Mouse (Mus musculus) hindbrain, embryonic 12.5 days (tissue): ENCODE measurements around the gene Ero1lb. TPM values are rescaled to one million over a fixed set of nuclear protein-coding genes. Genes with fewer than 3 reads are reported as not detected.
"Not testable (repeated sequence)": the region's sequence is repeated elsewhere in the genome, so short reads cannot be mapped to it uniquely, and the experiment has no call there.

Experiments
- ATAC-seq: fragments of 200-750 bp; cut with Nextera tagmentation; 2 replicates; pipeline ENCODE4 v1.8.0; 2017; ENCODE audit warnings: moderate TSS enrichment; ENCODE audit not compliant: low FRiP score
- H3K27ac ChIP-seq: fragments of 300-500 bp; sonication (generic); 2 replicates; pipeline ENCODE4 v1.5.1; 2016; ENCODE audit warnings: mild to moderate bottlenecking
- H3K27me3 ChIP-seq: fragments of 300-500 bp; sonication (generic); 2 replicates; pipeline ENCODE4 v1.6.1; 2016; ENCODE audit warnings: mild to moderate bottlenecking
- H3K36me3 ChIP-seq: fragments of 300-500 bp; sonication (generic); 2 replicates; pipeline ENCODE4 v1.6.1; 2016; ENCODE audit warnings: mild to moderate bottlenecking
- H3K4me1 ChIP-seq: fragments of 300-500 bp; sonication (generic); 2 replicates; pipeline ENCODE4 v1.6.1; 2016
- H3K4me2 ChIP-seq: fragments of 300-500 bp; sonication (generic); replicated peaks from 2 replicates; pipeline ENCODE4 v1.6.1; 2016; ENCODE audit warnings: mild to moderate bottlenecking
- H3K4me3 ChIP-seq: fragments of 300-500 bp; sonication (generic); 2 replicates; pipeline ENCODE4 v1.5.1; 2016; ENCODE audit warnings: mild to moderate bottlenecking
- H3K9ac ChIP-seq: fragments of 300-500 bp; sonication (generic); 2 replicates; pipeline ENCODE4 v1.6.1; 2016; ENCODE audit warnings: mild to moderate bottlenecking, moderate library complexity
- H3K9me3 ChIP-seq: fragments of 300-500 bp; sonication (generic); replicated peaks from 2 replicates; pipeline ENCODE4 v1.6.1; 2016; ENCODE audit warnings: mild to moderate bottlenecking
- WGBS: fragments of 180-500 bp; shearing (Covaris S2); methylation state at CpG from one replicate; pipeline ENCODE4 v1.1.7; 2016; 5-methylcytosine and 5-hydroxymethylcytosine counted together
- polyA plus RNA-seq: library from polyadenylated mRNA; unstranded; fragments of >200 nt; fragmentation: Nextera tagmentation; extraction: Ambion mirVana; gene quantifications from 2 replicates; pipeline ENCODE4 v1.2.1, GENCODE M21; 2016

The Ero1lb gene
- polyA plus RNA-seq, 1 experiment from 2014 or later: 13.1 TPM

DNA sequence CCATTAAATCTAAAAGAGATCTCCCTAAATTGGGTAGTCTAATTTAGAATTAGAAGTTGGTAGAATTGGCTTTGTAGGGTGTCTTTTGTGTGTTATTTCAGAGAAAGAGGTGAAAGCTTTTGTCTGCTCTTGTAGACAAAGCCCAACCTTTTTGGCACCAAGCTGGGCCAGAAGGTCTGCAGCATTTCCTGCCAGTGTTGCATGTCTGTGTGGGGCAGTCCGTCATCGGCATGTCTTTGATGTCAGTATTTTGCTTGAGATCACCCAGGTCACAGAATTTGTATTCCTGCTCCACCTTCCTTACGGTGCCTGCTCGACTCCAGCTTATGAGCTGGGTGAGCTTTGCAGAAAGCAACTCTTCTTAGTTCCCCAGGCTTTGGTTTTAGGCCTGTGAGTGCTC lies 31.4 kb downstream of the Ero1lb start:
- H3K4me2 ChIP-seq, H3K9me3 ChIP-seq, ATAC-seq, H3K4me1 ChIP-seq, H3K36me3 ChIP-seq, H3K9ac ChIP-seq, H3K27ac ChIP-seq, H3K4me3 ChIP-seq, H3K27me3 ChIP-seq: not testable (repeated sequence)
- 59% methylated on average over 4 of the region's 4 CpGs for WGBS

DNA sequence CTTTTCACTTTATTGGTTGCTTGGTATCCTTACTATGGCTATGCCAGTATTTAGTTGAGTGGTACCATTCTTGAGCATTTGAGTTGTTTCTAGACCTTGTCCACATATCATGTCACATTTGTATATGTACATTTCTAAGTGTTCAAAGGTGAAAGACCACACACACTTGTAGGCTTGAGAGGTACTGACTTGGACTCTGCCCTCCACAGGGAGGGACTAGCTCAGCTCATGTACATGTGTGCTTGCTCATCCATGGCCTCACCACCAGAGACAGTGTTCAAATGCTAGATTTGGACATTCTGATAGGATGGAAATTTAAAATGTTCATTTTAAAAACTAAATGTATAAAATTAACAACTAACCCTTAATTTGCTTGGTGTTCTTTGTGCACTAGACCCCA lies 44.5 kb downstream of the Ero1lb start:
- H3K27ac ChIP-seq, H3K4me1 ChIP-seq, H3K9ac ChIP-seq, H3K27me3 ChIP-seq, H3K4me3 ChIP-seq, H3K4me2 ChIP-seq, ATAC-seq, H3K9me3 ChIP-seq, H3K36me3 ChIP-seq: not testable (repeated sequence)

DNA sequence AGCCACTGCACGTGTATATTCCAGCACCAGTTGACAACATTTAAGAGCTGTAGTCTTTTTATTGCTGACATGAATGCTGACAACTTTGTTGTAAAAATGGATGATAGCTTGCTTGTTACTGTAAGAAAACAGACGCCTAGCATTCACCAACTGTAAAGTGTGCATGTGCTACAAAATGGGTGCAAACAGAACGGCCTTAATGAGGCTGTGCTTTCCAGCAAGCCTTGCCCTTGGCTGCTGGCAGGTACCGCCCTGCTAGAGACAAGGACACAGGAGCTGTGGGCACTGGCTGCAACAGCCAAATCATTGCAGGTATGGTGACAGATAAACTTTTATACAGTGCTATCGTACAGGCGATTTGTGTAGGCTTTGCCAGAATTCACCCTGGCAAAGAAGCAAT lies 48.4 kb downstream of the Ero1lb start:
- H3K36me3 ChIP-seq: not testable (repeated sequence)

DNA sequence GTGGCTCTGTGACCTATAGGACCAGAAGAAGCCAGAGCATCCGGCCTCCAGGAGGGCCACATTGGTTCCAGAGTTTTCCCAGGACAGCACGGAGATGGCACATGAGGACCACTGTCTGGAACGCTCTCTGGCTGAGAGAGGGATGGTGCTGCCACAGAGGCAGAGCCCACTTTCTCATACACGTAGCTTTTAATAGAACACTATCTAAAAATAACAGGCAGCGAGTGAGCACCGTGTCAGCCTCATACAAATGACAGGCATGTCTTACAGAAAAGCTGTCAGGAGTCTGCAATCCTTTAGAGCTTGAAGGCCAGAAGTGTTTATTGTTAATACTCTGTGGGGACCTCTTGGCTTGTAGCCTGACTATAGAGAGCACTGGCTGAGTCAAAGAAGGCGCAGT lies 48.9 kb downstream of the Ero1lb start:
- H3K4me2 ChIP-seq, H3K9me3 ChIP-seq, H3K4me1 ChIP-seq, H3K9ac ChIP-seq, H3K27me3 ChIP-seq, H3K4me3 ChIP-seq, ATAC-seq, H3K27ac ChIP-seq: not testable (repeated sequence)
- peaks cover 12% of the 10 kb centered on the region for H3K36me3 ChIP-seq
- 92% methylated on average over 7 of the region's 7 CpGs for WGBS

More for the DNA sequence above, 48.4 kb downstream of the Ero1lb start:
- not testable (repeated sequence) for ATAC-seq, H3K27ac ChIP-seq, H3K9me3 ChIP-seq, H3K9ac ChIP-seq, H3K4me2 ChIP-seq, H3K4me1 ChIP-seq, H3K27me3 ChIP-seq, H3K4me3 ChIP-seq
- 91% methylated on average over 6 of the region's 6 CpGs for WGBS

DNA sequence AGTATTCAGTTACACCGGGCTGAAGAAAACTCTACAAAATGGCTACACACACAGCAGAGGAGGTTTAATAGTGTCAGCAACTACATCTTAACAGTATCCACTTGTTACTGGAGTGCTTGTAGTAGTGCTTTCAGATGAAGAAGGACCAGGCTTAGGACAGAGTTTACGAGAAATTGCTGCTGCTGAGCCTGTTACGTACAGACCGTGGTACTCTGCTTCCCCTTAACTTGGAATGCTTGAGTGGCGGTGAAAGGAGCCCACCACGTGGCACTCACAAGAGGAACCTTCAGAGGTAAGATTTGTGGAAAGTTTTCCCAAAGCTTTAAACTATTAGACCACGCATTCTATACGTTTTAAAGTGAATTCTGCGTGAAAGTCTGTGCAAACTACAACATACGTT lies 49.3 kb downstream of the Ero1lb start:
- not testable (repeated sequence) for ATAC-seq, H3K4me1 ChIP-seq, H3K27me3 ChIP-seq, H3K9ac ChIP-seq, H3K9me3 ChIP-seq, H3K27ac ChIP-seq, H3K4me3 ChIP-seq, H3K4me2 ChIP-seq
- peaks cover 16% of the 10 kb centered on the region for H3K36me3 ChIP-seq
- WGBS: 91% methylated on average over 10 of the region's 10 CpGs

DNA sequence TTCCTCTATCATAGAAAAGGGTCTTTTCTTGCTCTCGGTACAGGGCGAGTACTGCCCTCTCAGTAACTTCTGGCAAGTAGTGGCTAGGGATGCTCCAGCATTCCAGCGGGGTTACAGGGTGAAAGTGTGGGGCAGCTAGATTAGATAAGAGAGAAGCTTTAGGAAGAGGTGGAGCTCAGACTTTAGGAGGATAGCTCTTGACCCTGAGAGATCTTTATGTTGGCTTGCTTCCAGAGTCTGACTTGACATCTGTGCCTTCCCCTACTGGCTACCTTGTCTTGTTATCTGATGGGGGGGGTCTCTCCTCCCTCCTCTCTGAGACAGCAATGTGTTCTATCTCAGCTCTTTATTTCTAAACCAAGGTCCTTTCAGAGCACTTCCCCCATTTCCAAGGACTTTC lies 50.8 kb downstream of the Ero1lb start:
- not testable (repeated sequence) for H3K9ac ChIP-seq, H3K4me2 ChIP-seq, H3K27me3 ChIP-seq, ATAC-seq, H3K27ac ChIP-seq, H3K9me3 ChIP-seq, H3K4me3 ChIP-seq, H3K4me1 ChIP-seq
- H3K36me3 ChIP-seq: peaks cover 30% of the 10 kb centered on the region
- WGBS: 92% methylated on average over 3 of the region's 3 CpGs

DNA sequence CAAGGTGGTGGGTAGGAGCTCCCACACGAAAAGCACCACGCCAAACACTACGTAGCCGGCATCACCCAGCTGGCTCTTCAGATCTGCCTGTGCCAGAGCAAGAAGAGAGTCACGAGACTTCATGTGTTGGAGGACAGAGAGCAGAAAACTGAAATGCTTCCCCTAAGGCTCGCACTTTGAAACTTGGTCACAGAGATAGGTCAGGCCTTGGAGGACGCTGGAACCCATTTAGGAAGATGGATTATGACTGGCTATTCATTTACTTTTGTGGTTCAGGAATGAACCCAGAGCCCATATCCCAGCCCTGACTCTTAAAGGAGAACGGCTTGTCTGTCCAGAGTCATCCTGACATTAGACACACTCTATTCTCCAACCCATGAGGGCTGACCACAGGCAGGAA lies 54.1 kb downstream of the Ero1lb start:
- H3K9me3 ChIP-seq, H3K4me1 ChIP-seq, H3K4me2 ChIP-seq, H3K4me3 ChIP-seq, H3K9ac ChIP-seq, ATAC-seq, H3K27ac ChIP-seq, H3K27me3 ChIP-seq: not testable (repeated sequence)
- peaks cover 39% of the 10 kb centered on the region for H3K36me3 ChIP-seq
- WGBS: 95% methylated on average over 8 of the region's 8 CpGs

DNA sequence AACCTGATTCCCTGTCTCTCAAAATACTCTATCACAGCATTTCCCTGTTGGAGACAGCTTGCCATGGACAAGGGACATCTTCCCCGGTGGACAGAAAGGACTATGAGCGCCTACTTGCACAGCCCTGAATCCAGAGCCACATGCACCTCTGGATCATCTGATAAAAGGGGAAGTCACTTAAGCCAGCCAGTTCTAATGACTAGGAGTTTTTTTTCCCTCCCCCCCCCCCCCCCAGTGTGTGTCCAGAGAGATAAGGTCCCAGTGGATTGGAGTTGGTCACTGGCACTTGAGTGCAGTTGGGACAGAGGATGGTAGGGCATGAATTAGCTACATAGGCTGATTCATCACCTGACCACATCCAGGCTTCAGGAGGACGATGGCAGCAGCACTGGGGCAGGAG lies 60.4 kb downstream of the Ero1lb start:
- H3K27ac ChIP-seq, H3K27me3 ChIP-seq, H3K9ac ChIP-seq, ATAC-seq, H3K9me3 ChIP-seq, H3K4me3 ChIP-seq, H3K4me1 ChIP-seq, H3K4me2 ChIP-seq: not testable (repeated sequence)
- WGBS: 96% methylated on average over 3 of the region's 3 CpGs
- peaks cover 24% of the 10 kb centered on the region for H3K36me3 ChIP-seq

DNA sequence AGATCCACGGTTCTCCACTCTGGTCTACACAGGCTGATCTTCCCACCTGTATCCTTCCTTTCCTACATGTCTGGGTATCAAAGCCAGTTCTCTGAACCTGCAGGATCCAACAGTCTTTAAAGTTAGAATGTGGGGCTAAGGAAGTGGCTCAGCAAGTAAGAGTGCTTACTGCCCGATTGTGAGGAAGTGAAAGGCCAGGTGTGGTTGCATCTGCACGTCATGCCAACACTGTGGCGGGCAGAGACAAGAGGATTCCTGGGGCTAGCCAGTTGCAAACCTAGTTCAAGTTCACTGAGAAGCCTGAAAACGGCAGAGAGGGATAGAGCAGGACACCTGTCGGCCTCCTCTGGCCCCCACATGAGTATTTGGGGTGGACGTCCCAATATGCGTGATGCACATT lies 62.1 kb downstream of the Ero1lb start:
- not testable (repeated sequence) for H3K9me3 ChIP-seq, H3K4me2 ChIP-seq, H3K4me1 ChIP-seq, H3K27ac ChIP-seq, ATAC-seq, H3K4me3 ChIP-seq, H3K27me3 ChIP-seq, H3K9ac ChIP-seq
- 92% methylated on average over 8 of the region's 8 CpGs for WGBS
- H3K36me3 ChIP-seq: peaks cover 11% of the 10 kb centered on the region; the same call in 1 of the 2 replicates

DNA sequence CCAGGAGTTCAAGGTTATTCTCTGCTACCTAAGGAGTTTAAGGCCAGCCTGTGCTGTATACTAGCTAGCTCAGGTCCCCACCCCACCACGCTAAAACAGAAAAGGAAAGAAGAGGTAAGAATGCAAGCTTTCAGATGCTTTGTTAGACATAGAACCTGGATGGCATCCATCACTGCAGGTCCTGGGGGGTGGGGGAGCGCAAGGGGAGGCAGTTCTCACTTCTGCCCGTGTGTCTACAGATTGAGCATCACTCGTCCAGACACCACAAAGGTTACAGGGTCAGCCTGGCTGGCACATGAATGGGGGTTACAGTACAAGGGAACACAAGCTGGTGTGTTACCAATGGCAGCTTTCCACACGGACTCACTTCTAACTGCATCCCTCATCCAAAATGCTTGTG lies 62.5 kb downstream of the Ero1lb start:
- 86% methylated on average over 5 of the region's 5 CpGs for WGBS
- H3K27me3 ChIP-seq, H3K4me3 ChIP-seq, H3K9me3 ChIP-seq, H3K4me1 ChIP-seq, H3K36me3 ChIP-seq, H3K4me2 ChIP-seq, ATAC-seq, H3K9ac ChIP-seq, H3K27ac ChIP-seq: not testable (repeated sequence)

DNA sequence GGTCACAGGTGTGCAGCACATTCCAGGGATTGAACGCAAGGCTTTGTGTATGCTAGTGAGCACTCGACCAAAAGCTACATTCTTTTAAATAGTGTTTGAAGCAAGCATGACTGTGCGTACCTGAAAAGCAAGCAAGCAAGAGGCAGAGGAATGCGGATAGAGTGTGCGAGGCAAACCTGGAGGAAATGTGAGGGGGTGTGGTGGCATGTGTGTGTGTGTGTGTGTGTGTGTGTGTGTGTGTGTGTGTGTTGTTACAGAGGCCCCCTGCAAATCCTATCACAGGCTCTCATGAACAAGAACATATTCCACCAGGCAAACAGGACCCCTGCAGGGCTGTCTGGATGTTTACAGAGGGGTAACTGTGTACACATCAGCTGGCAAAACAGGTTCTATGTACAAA lies 64.6 kb downstream of the Ero1lb start:
- H3K4me1 ChIP-seq, ATAC-seq, H3K9me3 ChIP-seq, H3K27me3 ChIP-seq, H3K36me3 ChIP-seq, H3K9ac ChIP-seq, H3K27ac ChIP-seq, H3K4me3 ChIP-seq, H3K4me2 ChIP-seq: not testable (repeated sequence)
- 95% methylated on average over 5 of the region's 5 CpGs for WGBS

DNA sequence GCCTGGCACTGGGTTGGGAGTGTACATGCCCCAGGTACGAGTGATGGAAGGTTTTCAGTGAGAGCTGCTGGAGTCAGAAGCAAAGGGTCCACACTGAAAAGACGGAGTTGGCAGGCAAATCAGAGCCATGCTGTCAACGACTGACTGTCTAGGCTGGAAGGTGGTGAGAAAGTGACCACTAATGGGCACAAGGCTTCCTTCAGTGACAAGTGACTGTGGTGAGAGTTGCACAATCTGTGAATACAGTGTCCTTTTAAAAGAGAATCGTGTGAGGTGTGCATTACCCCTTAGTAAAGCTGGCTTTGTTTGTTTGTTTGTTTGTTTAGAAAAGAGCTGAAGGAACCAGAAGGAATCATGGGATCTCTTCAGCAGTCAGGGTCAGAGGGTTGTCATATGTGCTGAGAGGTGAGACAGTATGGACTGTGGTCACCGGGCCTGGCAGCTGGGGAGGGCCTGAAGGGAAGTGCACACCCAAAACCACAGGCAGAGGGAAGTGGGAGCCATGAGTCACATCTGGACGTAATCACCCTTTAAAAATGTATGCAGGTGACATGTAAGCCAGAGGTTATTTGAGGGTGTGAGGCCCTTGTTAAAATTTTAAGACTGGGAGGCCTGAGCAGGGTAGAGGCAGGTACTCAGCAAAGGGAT lies 69.4 kb downstream of the Ero1lb start:
- not testable (repeated sequence) for H3K9me3 ChIP-seq, H3K27me3 ChIP-seq, H3K9ac ChIP-seq, ATAC-seq, H3K4me3 ChIP-seq, H3K27ac ChIP-seq, H3K4me2 ChIP-seq, H3K36me3 ChIP-seq, H3K4me1 ChIP-seq
- WGBS: 79% methylated on average over 1 of the region's 6 CpGs

DNA sequence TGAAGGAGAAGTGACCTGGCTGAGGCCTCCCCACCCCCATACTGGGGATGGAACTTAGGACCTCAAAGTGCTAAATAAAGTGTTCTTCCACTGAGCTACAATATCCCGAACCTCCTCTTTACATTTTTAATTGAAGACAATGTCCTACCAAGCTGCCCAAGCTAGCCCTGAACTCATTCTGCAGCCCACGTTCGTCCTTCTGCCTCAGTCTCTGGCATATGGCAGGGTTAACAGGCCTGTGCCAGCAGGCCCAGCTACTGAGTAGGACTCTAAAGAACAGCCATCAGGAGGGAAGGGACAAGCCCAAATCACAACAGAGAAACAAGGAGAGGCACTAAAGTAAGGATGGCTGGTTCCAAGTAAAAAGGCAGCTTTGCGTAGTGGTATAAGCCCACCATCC lies 77.1 kb downstream of the Ero1lb start:
- not testable (repeated sequence) for H3K36me3 ChIP-seq, H3K9me3 ChIP-seq

More for the DNA sequence above, 77.1 kb downstream of the Ero1lb start:
- not testable (repeated sequence) for H3K4me3 ChIP-seq, H3K27me3 ChIP-seq, H3K27ac ChIP-seq, H3K4me1 ChIP-seq, ATAC-seq, H3K9ac ChIP-seq, H3K4me2 ChIP-seq
- WGBS: 83% methylated on average over 3 of the region's 4 CpGs
